Mouse (Mus musculus) heart, embryonic 16.5 days (tissue): ENCODE measurements around the gene Olfr800. TPM values are rescaled to one million over a fixed set of nuclear protein-coding genes. Genes with fewer than 3 reads are reported as not detected.

Source experiments
- ATAC-seq: fragments of 200-750 bp; cut with Nextera tagmentation; replicated peaks from 2 replicates; pipeline ENCODE4 v1.8.0; 2017; ENCODE audit warnings: moderate number of reproducible peaks; ENCODE audit not compliant: insufficient read depth, low FRiP score; ENCODE audit errors: extremely low read depth
- H3K27ac ChIP-seq: fragments of 300-500 bp; sonication (generic); 2 replicates; pipeline ENCODE4 v1.5.1; 2014; ENCODE audit warnings: mild to moderate bottlenecking, low read length, control low read depth, moderate library complexity
- H3K27me3 ChIP-seq: fragments of 300-500 bp; sonication (generic); 2 replicates; pipeline ENCODE4 v1.6.1; 2014; ENCODE audit warnings: low read length, mixed read lengths; ENCODE audit not compliant: control insufficient read depth, insufficient read depth
- H3K36me3 ChIP-seq: fragments of 300-500 bp; sonication (generic); 2 replicates; pipeline ENCODE4 v1.6.1; 2014; ENCODE audit not compliant: control insufficient read depth, insufficient read depth
- H3K4me1 ChIP-seq: fragments of 300-500 bp; sonication (generic); 2 replicates; pipeline ENCODE4 v1.6.1; 2014; ENCODE audit warnings: low read length, mixed read lengths; ENCODE audit not compliant: control insufficient read depth, insufficient read depth
- H3K4me2 ChIP-seq: fragments of 300-500 bp; sonication (generic); 2 replicates; pipeline ENCODE4 v1.6.1; 2014; ENCODE audit warnings: low read depth, mild to moderate bottlenecking, control low read depth, low read length
- H3K4me3 ChIP-seq: fragments of 300-500 bp; sonication (generic); 2 replicates; pipeline ENCODE4 v1.5.1; 2014; ENCODE audit warnings: mild to moderate bottlenecking, control low read depth, low read length
- H3K9ac ChIP-seq: fragments of 300-500 bp; sonication (generic); 2 replicates; pipeline ENCODE4 v1.6.1; 2014; ENCODE audit warnings: low read length, control low read depth
- H3K9me3 ChIP-seq: fragments of 300-500 bp; sonication (generic); replicated peaks from 2 replicates; pipeline ENCODE4 v1.6.1; 2016; ENCODE audit warnings: low read length; ENCODE audit not compliant: control insufficient read depth
- WGBS: fragments of 180-500 bp; shearing (Covaris S2); extraction: QIAGEN DNeasy Blood & Tissue Kit; methylation state at CpG from one replicate; pipeline ENCODE4 v1.1.7; 2014; 5-methylcytosine and 5-hydroxymethylcytosine counted together
- polyA plus RNA-seq: library from polyadenylated mRNA; unstranded; fragments of >200 nt; fragmentation: Nextera tagmentation; extraction: Ambion mirVana; gene quantifications from 2 replicates; pipeline ENCODE4 v1.2.1, GENCODE M21; 2015

Gene Olfr800
- polyA plus RNA-seq, 1 experiment from 2014 or later: not detected

DNA sequence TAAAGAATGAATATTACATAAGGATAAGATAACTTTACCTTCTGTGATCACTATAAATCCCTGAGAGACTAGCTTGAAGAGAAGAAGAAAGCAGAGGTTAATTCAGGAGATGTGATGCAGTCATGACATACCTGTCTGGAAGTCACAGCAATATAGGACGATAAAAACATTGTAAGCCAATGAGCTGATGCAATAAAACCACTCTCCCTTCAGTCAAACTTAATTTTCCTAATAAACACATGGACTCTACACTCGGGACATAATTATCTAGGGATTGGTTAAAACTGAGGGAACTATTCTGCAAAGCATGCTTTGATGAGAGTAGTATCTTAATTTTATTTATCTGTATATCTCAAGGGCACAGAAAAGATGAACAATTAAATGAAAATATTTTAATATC lies 36.7 kb downstream of the Olfr800 start, which contains the start of gene Olfr803:
TSS of gene Olfr803 (minus strand) at position 101 of the 400 bp plus-strand sequence.
- Histone ChIP-seq H3K4me2 (no peak within 1 kb of the TSS), H3K4me3 (no peak within 1 kb of the TSS), H3K27me3 (no peaks in the 10 kb centered on the region), H3K36me3 (no peaks in the 10 kb centered on the region), H3K4me1 (no peaks in the 10 kb centered on the region), H3K9me3 (no peaks in the 10 kb centered on the region), H3K9ac (no peak within 1 kb of the TSS), H3K27ac (no peak within 1 kb of the TSS)
- WGBS: 59% methylated on average over 2 of the region's 2 CpGs
- no peak for ATAC-seq

DNA sequence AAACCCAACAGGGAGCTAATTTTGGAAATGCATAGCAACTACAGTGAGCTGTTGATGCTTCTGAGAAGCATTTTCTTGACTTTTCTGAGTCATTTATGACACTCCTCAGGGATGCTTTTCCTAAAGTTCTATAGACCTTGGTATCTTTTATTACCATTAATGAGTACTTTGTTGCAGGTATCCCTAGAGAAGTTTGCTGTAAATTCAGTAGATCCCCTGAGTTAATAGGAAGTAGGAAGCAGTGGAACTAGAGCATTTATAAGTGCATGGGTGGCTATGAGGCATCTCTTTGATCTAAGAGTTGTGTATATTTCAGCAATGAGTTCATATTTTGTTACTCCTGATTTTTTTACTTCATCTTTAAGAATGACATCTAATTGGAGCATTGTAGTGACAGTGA lies 45.4 kb downstream of the Olfr800 start, which contains the start of gene Olfr804:
TSS of gene Olfr804 (plus strand) at position 301 of the 400 bp plus-strand sequence.
- Histone ChIP-seq H3K4me1 (no peaks in the 10 kb centered on the region), H3K36me3 (no peaks in the 10 kb centered on the region), H3K9ac (no peak within 1 kb of the TSS), H3K4me2 (no peak within 1 kb of the TSS), H3K27me3 (no peaks in the 10 kb centered on the region), H3K9me3 (no peaks in the 10 kb centered on the region), H3K4me3 (no peak within 1 kb of the TSS), H3K27ac (no peak within 1 kb of the TSS)
- no peak for ATAC-seq

Other genes starting within 250 kb of the Olfr800 start
- not detected in 2 replicates for gene Olfr786, start 230.4 kb upstream of the Olfr800 start, polyA plus RNA-seq
- not detected in 2 replicates for gene Olfr787, start 195.8 kb upstream of the Olfr800 start, polyA plus RNA-seq
- gene Olfr788, start 186.7 kb upstream of the Olfr800 start, polyA plus RNA-seq: not detected in 2 replicates
- gene Olfr789, start 172.9 kb upstream of the Olfr800 start, polyA plus RNA-seq: not detected in 2 replicates
- gene Olfr790, start 159.2 kb upstream of the Olfr800 start, polyA plus RNA-seq: not detected in 2 replicates
- gene Olfr791, start 135.9 kb upstream of the Olfr800 start, polyA plus RNA-seq: not detected in 2 replicates
- gene Olfr792, start 118.5 kb upstream of the Olfr800 start, polyA plus RNA-seq: not detected in 2 replicates
- gene Olfr794, start 90.0 kb upstream of the Olfr800 start, polyA plus RNA-seq: not detected in 2 replicates
- not detected in 2 replicates for gene Olfr796, start 45.1 kb upstream of the Olfr800 start, polyA plus RNA-seq
- not detected in 2 replicates for gene Olfr798, start 29.8 kb upstream of the Olfr800 start, polyA plus RNA-seq
- not detected in 2 replicates for gene Olfr799, start 20.2 kb upstream of the Olfr800 start, polyA plus RNA-seq
- gene Olfr801, start 16.2 kb downstream of the Olfr800 start, polyA plus RNA-seq: not detected in 2 replicates
- not detected in 2 replicates for gene Olfr802, start 30.5 kb downstream of the Olfr800 start, polyA plus RNA-seq
- not detected in 2 replicates for gene Olfr803, start 36.6 kb downstream of the Olfr800 start, polyA plus RNA-seq
- not detected in 2 replicates for gene Olfr804, start 45.5 kb downstream of the Olfr800 start, polyA plus RNA-seq
- not detected in 2 replicates for gene Olfr805, start 71.7 kb downstream of the Olfr800 start, polyA plus RNA-seq
- not detected in 2 replicates for gene Olfr806, start 84.2 kb downstream of the Olfr800 start, polyA plus RNA-seq
- not detected in 2 replicates for gene Olfr807, start 100.1 kb downstream of the Olfr800 start, polyA plus RNA-seq
- gene Olfr808, start 107.8 kb downstream of the Olfr800 start, polyA plus RNA-seq: not detected in 2 replicates
- not detected in 2 replicates for gene Olfr809, start 116.9 kb downstream of the Olfr800 start, polyA plus RNA-seq
- not detected in 2 replicates for gene Olfr810, start 137.2 kb downstream of the Olfr800 start, polyA plus RNA-seq
- gene Olfr811, start 146.7 kb downstream of the Olfr800 start, polyA plus RNA-seq: not detected in 2 replicates
- gene Olfr812, start 188.4 kb downstream of the Olfr800 start, polyA plus RNA-seq: not detected in 2 replicates
- gene Olfr813, start 197.7 kb downstream of the Olfr800 start, polyA plus RNA-seq: not detected in 2 replicates
- gene Olfr814, start 222.2 kb downstream of the Olfr800 start, polyA plus RNA-seq: not detected in 2 replicates
- gene Olfr815, start 248.2 kb downstream of the Olfr800 start, polyA plus RNA-seq: not detected in 2 replicates